Mouse (Mus musculus) hindbrain, embryonic 10.5 days (tissue): ENCODE measurements around the gene 6030452D12Rik. TPM values are rescaled to one million over a fixed set of nuclear protein-coding genes. Genes with fewer than 3 reads are reported as not detected.

Source experiments
- DNase-seq: peaks from one replicate; pipeline ENCODE4 v3.0.0-alpha.2; 2017; ENCODE audit warnings: low spot score
- H3K27ac ChIP-seq: fragments of 300-500 bp; sonication (generic); 2 replicates; pipeline ENCODE4 v1.5.1; 2016; ENCODE audit warnings: mild to moderate bottlenecking, moderate library complexity
- H3K27me3 ChIP-seq: fragments of 300-500 bp; sonication (generic); 2 replicates; pipeline ENCODE4 v1.6.1; 2016; ENCODE audit warnings: mild to moderate bottlenecking; ENCODE audit not compliant: poor library complexity, insufficient read depth, severe bottlenecking
- H3K36me3 ChIP-seq: fragments of 300-500 bp; sonication (generic); 2 replicates; pipeline ENCODE4 v1.6.1; 2016; ENCODE audit warnings: mild to moderate bottlenecking, moderate library complexity
- H3K4me1 ChIP-seq: fragments of 300-500 bp; sonication (generic); replicated peaks from 2 replicates; pipeline ENCODE4 v1.6.1; 2016; ENCODE audit warnings: mild to moderate bottlenecking
- H3K4me3 ChIP-seq: fragments of 300-500 bp; sonication (generic); 2 replicates; pipeline ENCODE4 v1.5.1; 2016; ENCODE audit warnings: mild to moderate bottlenecking, moderate library complexity
- H3K9me3 ChIP-seq: fragments of 300-500 bp; sonication (generic); 2 replicates; pipeline ENCODE4 v1.6.1; 2016; ENCODE audit warnings: mild to moderate bottlenecking, moderate library complexity
- WGBS: fragments of 180-500 bp; shearing (Covaris S2); methylation state at CpG from one replicate; pipeline ENCODE4 v1.1.7; 2016; 5-methylcytosine and 5-hydroxymethylcytosine counted together
- polyA plus RNA-seq: library from polyadenylated mRNA; unstranded; fragments of >200 nt; fragmentation: Nextera tagmentation; extraction: Ambion mirVana; gene quantifications from 2 replicates; pipeline ENCODE4 v1.2.1, GENCODE M21; 2016

The 6030452D12Rik gene
- polyA plus RNA-seq, 1 experiment from 2014 or later = not detected

DNA sequence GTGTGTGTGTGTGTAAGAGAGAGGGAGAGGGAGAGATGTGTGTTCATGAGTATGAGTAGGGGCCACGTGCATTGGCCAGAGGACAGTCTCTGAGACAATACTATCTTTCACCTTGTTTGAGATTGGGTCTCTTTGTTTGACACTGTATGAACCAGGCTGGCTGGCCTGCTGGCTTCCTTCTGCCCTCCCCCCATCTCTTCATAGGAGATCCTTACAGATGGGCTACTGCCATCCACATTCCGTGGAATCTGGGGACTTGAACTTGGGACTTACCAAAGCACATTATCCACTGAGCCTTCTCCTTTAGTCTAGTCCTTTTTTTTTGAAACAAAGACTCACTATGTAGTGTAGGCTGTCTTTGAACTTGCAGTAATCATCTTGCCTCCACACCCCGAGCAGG lies 8.1 kb downstream of the 6030452D12Rik start:
- peaks cover 43% of the 10 kb centered on the region for H3K4me1 ChIP-seq
- DNase-seq = no peak
- H3K27ac ChIP-seq = peak overlapping the region; percentile 78; the same call in 1 of the 2 replicates
- no peaks in the 10 kb centered on the region for H3K9me3 ChIP-seq
- peaks cover 84% of the 10 kb centered on the region for H3K27me3 ChIP-seq
- no peaks in the 10 kb centered on the region for H3K36me3 ChIP-seq
- 26% methylated on average over 3 of the region's 3 CpGs for WGBS
- peak overlapping the region; percentile 56 for H3K4me3 ChIP-seq

DNA sequence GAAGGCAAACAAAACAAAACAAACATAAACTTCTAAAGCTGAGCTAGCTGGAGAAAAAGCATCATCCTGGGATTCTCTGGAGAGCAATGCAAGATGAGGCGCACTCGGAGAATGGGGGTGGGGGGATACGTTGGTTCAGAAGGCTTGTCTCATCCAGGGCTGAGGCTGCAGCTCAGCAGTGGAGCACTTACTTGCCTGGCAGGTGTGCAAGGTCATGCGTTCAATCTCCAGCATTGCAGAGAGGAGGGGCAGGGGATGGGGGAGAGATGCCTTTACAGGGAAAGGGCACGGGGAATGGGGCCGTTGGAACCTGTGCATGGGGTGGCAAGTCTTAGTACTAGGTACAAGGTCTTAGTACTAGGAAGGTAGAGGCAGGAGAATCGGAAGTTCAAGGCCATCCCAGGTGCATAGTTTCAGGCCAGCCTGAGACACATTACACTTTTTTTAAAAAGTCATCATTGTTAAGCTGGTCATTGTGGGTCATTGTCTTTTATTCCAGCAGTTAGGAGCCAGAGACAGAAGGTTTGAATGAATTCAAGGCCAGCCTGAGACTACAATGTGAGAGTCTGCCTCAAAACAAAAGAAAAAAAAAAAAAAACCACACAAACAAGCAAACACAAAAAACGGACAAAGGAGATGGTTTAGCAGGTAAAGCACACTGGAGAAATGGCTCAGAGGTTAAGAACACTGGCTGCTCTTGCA lies 8.9 kb downstream of the 6030452D12Rik start:
- 46% methylated on average over 8 of the region's 8 CpGs for WGBS
- Histone ChIP-seq H3K36me3 (no peaks in the 10 kb centered on the region), H3K27ac (no peak overlapping the region), H3K9me3 (no peaks in the 10 kb centered on the region), H3K27me3 (peaks cover 92% of the 10 kb centered on the region), H3K4me1 (peaks cover 43% of the 10 kb centered on the region), H3K4me3 (no peak overlapping the region)
- DNase-seq = no peak

DNA sequence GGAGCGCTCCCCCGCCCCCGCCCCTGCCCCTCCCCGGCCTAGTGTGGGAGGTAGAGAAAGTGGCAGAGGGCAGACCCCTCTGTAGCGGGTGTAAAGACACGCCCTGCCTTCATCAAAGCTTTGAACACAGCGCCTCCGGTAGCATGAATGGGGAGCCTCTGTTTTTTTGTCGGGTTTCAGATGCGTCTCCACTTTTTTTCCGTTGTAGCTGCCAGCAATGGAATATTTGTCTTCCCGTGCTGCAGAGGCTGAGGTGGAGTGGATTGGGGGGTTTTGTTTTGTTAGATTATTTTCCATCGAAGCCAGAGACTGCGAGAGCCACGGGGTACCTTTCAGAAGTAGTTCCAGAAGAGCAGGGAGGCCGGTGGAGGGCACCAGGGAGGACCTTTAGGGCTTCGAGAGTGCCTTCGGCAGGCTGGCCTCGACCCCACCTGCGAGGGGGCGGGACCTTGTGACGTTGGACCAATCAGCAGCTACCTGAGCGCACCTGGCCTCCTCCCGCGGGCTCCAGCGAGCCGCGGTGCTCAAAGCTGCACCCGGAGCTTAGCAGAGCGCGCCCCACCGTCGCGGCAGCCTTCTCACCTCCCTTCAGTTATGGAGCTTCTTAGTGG lies 10.1 kb downstream of the 6030452D12Rik start, which contains the start of gene Cdh3:
Gene Cdh3 (plus strand): TSS at position 527 of the 611 bp plus-strand sequence.
- Histone ChIP-seq H3K4me3 (peak within 1 kb of the TSS; percentile 57), H3K9me3 (no peaks in the 10 kb centered on the region), H3K27ac (peak within 1 kb of the TSS; percentile 83), H3K36me3 (no peaks in the 10 kb centered on the region), H3K27me3 (peaks cover 90% of the 10 kb centered on the region), H3K4me1 (peaks cover 43% of the 10 kb centered on the region)
- under 1% methylated on average over 34 of the region's 34 CpGs for WGBS
- DNase-seq = peak; percentile 54

DNA sequence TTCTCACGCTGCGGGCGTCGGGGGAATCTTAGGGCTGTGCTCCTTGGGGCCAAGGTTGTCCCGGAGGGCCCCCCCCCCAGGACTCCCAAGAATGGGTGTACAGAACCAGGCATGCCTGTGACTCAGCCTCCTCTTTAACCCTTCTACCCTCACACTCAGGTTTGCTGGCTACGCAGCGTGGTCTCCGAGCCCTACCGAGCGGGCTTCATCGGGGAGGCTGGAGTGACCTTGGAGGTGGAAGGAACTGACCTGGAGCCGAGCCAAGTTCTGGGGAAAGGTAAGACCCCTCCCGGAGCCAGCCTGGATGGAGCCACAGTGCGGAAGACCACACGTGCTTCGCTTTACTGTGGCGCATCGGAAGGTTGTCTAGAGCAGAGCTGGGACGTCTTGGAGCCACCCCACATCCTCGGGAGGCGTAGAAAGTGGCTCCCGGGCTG lies 10.8 kb downstream of the 6030452D12Rik start:
- H3K4me1 ChIP-seq = peaks cover 43% of the 10 kb centered on the region
- peak; percentile 42 for DNase-seq
- H3K9me3 ChIP-seq = no peaks in the 10 kb centered on the region
- H3K36me3 ChIP-seq = no peaks in the 10 kb centered on the region
- WGBS = 1% methylated on average over 22 of the region's 22 CpGs
- H3K27ac ChIP-seq = peak overlapping the region; percentile 83
- H3K27me3 ChIP-seq = peaks cover 84% of the 10 kb centered on the region
- peak overlapping the region; percentile 57 for H3K4me3 ChIP-seq

DNA sequence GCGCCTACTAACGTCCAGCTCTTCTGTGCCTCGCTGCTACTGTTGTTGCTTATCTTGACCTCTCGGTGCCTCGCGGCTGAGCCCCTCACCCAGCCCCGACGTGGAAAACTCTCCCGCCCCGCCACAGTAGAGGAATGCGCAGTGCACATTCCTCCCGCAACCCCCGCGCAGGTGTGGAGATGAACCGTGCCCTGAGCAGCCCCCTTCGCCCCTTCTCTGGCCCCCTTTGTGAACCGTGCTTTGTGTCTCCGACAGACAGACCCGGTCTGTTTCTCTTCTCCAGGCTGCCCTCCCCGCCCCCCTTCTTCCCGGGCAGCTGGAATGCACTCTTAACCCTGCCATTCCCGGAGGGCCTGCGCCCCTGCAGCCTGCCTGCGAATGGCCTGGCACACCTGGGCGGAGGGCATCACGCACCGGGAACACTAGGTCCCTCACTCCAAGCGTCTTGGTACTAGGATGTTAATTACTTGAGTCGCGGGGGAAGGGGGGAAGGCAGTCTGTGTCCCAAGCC lies 11.3 kb downstream of the 6030452D12Rik start:
- H3K4me1 ChIP-seq = peaks cover 43% of the 10 kb centered on the region
- H3K9me3 ChIP-seq = no peaks in the 10 kb centered on the region
- DNase-seq = peak; percentile 65
- WGBS = 1% methylated on average over 30 of the region's 30 CpGs
- no peaks in the 10 kb centered on the region for H3K36me3 ChIP-seq
- H3K4me3 ChIP-seq = peak overlapping the region; percentile 57
- H3K27ac ChIP-seq = peak overlapping the region; percentile 83
- peaks cover 79% of the 10 kb centered on the region for H3K27me3 ChIP-seq

DNA sequence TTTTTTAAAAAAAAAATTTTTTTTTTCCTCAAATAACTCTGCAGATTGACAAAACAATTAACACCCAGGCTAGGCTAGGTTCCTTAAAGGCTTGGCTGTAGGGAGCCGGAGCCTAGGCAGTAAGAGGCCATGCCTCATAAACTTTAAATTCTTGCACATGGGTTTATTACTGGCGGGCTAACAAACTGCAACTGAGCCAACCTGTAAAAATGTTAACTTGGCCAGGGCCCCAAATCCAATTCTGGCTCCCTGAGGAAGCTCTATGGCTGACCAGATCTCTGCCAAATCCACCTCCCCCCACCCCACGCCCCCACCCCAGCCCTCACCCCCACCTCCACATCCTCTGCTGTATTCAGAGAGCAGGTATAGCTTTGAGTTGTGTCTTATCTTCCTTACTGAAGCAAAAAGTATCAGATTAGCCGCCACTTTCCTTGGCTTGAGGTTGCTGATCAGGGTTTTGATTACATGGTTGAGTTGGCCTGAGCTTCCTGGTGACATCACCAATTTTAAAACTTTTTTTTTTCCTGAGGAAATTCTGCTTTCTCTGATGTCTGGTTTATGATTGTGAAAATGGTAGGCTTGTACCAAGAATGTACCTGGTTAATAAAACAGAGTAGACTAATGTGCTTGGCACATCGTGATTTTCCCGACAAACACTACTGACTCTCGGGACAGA lies 12.3 kb downstream of the 6030452D12Rik start:
- Histone ChIP-seq H3K27me3 (peaks cover 69% of the 10 kb centered on the region), H3K36me3 (no peaks in the 10 kb centered on the region), H3K27ac (no peak overlapping the region), H3K9me3 (no peaks in the 10 kb centered on the region), H3K4me1 (peaks cover 36% of the 10 kb centered on the region), H3K4me3 (peak overlapping the region; percentile 57; the same call in 1 of the 2 replicates)
- no peak for DNase-seq
- 69% methylated on average over 7 of the region's 7 CpGs for WGBS

DNA sequence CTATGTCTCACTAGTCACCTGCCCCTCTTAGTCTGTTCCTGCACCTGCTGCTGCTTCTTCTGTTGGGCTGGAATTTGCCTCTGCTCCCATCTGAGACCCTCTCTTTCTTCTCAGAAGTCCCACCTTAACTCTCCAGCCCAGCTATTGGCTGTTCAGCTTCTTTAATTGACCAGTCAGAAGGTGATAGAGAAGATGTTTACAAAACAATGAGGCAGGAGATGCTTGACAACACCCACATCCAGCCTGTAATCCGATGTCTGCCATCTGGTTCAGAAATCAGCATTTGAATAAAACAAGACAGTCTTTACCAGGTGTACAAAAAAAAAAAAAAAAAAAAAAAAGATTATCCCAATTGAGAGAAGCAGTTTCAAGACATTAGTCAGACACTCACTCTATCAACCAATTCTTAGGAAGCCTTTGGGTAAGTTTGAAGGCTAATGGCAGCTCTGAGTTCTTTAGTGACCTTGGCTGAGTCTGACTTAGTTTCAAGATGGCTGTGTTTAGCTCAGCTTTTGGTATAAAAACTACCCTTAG lies 15.7 kb downstream of the 6030452D12Rik start:
- Histone ChIP-seq H3K27ac (no peak overlapping the region), H3K27me3 (peaks cover 35% of the 10 kb centered on the region), H3K36me3 (no peaks in the 10 kb centered on the region), H3K4me1 (peaks cover 10% of the 10 kb centered on the region), H3K9me3 (no peaks in the 10 kb centered on the region), H3K4me3 (no peak overlapping the region)
- no peak for DNase-seq
- WGBS = 30% methylated on average over 1 of the region's 1 CpGs

DNA sequence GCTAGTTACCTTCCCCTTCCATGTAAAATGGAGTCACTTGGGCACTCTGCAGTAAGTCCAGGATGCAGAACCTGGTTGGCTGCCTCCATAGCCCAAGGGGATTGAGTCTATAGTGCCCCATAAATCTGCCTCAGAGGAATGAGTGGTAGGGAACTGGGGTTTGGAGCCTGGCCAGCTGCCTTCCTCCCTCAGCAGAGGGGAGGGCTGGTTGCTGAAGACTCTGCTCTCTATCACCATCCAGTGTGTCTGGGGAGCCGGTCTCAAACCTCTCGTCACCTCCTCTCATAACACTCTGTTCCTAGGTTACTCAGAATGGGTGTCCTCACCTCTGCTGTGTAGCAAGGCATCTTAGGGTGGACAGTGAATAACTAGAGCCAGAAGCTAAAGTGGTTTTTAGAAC lies 16.3 kb downstream of the 6030452D12Rik start:
- H3K27me3 ChIP-seq = peaks cover 29% of the 10 kb centered on the region
- no peak for DNase-seq
- H3K4me3 ChIP-seq = no peak overlapping the region
- no peaks in the 10 kb centered on the region for H3K36me3 ChIP-seq
- no peaks in the 10 kb centered on the region for H3K9me3 ChIP-seq
- H3K27ac ChIP-seq = no peak overlapping the region
- 88% methylated on average over 2 of the region's 2 CpGs for WGBS
- H3K4me1 ChIP-seq = peaks cover 5% of the 10 kb centered on the region

DNA sequence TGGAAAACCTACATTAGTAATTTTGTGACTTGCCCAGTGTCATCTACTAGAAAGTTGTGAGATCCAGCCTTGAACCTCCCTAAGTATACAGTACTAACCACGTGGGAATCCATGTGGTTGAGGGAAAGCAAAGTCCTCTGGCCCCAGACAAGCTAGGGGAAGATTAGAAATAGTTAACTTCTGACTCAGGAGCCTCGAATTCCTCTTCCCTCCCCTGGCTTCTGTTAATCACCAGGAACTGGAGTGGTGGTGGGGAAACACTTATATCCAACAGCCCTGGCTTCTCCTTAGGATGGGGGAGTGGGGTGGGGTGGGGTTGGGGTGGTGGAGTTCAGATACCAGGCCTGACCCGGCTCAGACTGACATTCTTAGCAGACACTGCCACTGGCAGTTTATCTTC lies 18.4 kb downstream of the 6030452D12Rik start:
- peaks cover 7% of the 10 kb centered on the region for H3K27me3 ChIP-seq
- WGBS = 47% methylated on average over 3 of the region's 3 CpGs
- no peak overlapping the region for H3K27ac ChIP-seq
- H3K4me3 ChIP-seq = no peak overlapping the region
- H3K9me3 ChIP-seq = no peaks in the 10 kb centered on the region
- no peaks in the 10 kb centered on the region for H3K36me3 ChIP-seq
- no peaks in the 10 kb centered on the region for H3K4me1 ChIP-seq
- no peak for DNase-seq

DNA sequence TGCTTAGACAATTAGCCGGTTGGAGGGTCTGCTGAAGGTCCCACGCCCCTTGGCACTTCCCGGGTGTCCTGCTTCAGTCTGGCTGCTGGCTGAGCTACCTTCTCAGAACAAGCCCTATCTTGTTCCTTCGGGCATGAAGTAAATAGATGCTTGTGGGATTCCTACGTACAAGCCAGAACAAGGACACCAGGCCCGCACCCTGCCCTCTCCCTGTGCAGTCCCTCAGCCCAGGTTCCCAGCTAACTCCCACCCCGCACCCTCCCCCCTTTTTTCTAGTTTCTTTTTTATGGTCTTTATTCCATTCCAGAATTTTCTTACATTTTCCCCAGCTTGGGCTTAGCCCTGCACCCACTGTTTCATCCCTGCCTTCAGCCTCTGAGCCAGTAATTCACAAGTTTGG lies 20.3 kb downstream of the 6030452D12Rik start:
- no peak for DNase-seq
- WGBS = 85% methylated on average over 7 of the region's 7 CpGs
- no peaks in the 10 kb centered on the region for H3K36me3 ChIP-seq
- H3K9me3 ChIP-seq = no peaks in the 10 kb centered on the region
- H3K4me3 ChIP-seq = no peak overlapping the region
- no peaks in the 10 kb centered on the region; the same call in 1 of the 2 replicates for H3K27me3 ChIP-seq
- H3K4me1 ChIP-seq = no peaks in the 10 kb centered on the region
- no peak overlapping the region for H3K27ac ChIP-seq

DNA sequence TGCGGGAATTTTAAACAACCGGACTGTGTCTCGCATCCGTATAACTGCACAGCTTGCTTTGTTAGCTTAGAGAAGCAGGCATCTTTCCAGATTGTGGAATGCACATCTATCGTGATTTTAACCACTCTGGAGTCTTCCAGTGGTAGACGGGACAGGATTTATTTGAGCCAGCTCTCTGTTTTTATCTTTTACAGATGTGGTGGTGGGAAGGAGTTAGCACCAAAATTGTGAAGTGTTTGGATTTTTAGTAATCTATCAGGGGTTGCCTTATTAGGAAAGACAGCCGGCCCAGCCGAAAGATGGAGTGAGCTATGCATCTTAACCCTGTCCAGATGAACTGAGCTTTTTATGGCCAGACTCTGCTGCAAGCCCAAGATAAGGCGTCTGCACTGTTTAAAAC lies 21.5 kb downstream of the 6030452D12Rik start:
- no peaks in the 10 kb centered on the region for H3K4me1 ChIP-seq
- WGBS = 83% methylated on average over 9 of the region's 9 CpGs
- H3K27me3 ChIP-seq = no peaks in the 10 kb centered on the region; the same call in 1 of the 2 replicates
- no peaks in the 10 kb centered on the region for H3K36me3 ChIP-seq
- no peaks in the 10 kb centered on the region for H3K9me3 ChIP-seq
- H3K4me3 ChIP-seq = no peak overlapping the region
- H3K27ac ChIP-seq = no peak overlapping the region
- DNase-seq = no peak

DNA sequence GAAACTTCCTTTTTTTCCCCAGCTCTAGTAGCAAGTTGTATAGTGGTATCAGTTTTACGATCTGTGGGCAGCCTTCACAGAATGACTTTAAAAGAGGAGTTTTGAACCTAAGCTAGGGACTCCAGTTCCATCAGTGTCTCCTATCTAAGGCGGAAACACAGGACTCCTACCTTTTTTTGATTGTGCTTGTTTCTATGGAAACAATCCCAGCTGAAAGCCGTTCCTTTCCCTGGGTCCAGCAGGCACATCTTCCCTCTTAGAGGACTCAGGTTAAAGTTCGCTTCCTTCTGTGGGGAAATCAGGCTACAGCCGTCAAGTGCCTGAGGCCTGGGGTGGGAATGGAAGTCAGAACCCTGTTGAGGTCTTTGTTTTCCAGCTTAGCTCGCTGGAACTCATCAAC lies 26.4 kb downstream of the 6030452D12Rik start:
- H3K9me3 ChIP-seq = no peaks in the 10 kb centered on the region
- H3K27ac ChIP-seq = no peak overlapping the region
- H3K4me3 ChIP-seq = no peak overlapping the region
- WGBS = 62% methylated on average over 6 of the region's 6 CpGs
- DNase-seq = no peak
- H3K36me3 ChIP-seq = no peaks in the 10 kb centered on the region; the same call in 1 of the 2 replicates
- no peaks in the 10 kb centered on the region for H3K4me1 ChIP-seq
- H3K27me3 ChIP-seq = no peaks in the 10 kb centered on the region
